Mouse (Mus musculus): ENCODE data around the gene Plekha3. TPM values are rescaled to one million over a fixed set of nuclear protein-coding genes. Genes with fewer than 3 reads are reported as not detected.

The Plekha3 gene
- polyA plus RNA-seq, 1 experiment from 2014 or later: 8.3 TPM

GRCm38 (mm10) chr2:76647883-76648570 lies 27.1 kb upstream of the Plekha3 start, which contains the start of the genes Prkra and Pjvk:
Gene Prkra (minus strand): TSS chr2:76648015.
Gene Pjvk (plus strand): TSS chr2:76648476.
- peak; percentile 100 for ATAC-seq
- TF ChIP-seq CTCF (IDR thresholded peaks at IDR 0.05; ENCODE audit: low read depth): no peak
- Histone ChIP-seq H3K4me3 (ENCODE audit: low read depth, low read length) (peak within 1 kb of the TSS; percentile 80), H3K36me3 (ENCODE audit: control insufficient read depth, insufficient read depth) (no peaks in the 10 kb centered on the region), H3K27ac (ENCODE audit: low read depth, low read length) (peak within 1 kb of the TSS; percentile 77), H3K27me3 (replicated peaks; ENCODE audit: control insufficient read depth, insufficient read depth, low read length) (no peaks in the 10 kb centered on the region), H3K4me1 (replicated peaks; ENCODE audit: control insufficient read depth, insufficient read depth, low read length) (peaks cover 3% of the 10 kb centered on the region), H3K4me2 (replicated peaks; ENCODE audit: low read depth) (peak within 1 kb of the TSS; percentile 95), H3K9me3 (ENCODE audit: control insufficient read depth) (no peaks in the 10 kb centered on the region), H3K9ac (ENCODE audit: low read depth, low read length) (peak within 1 kb of the TSS; percentile 58)
- WGBS: under 1% methylated on average over 42 of the region's 42 CpGs

- peak overlapping the region; percentile 77 for H3K27ac ChIP-seq (ENCODE audit: low read depth, low read length)
- TF ChIP-seq CTCF (IDR thresholded peaks at IDR 0.05; ENCODE audit: low read depth): no peak
- 23% methylated on average over 13 of the region's 13 CpGs for WGBS
- peaks cover 3% of the 10 kb centered on the region for H3K4me1 ChIP-seq (replicated peaks; ENCODE audit: control insufficient read depth, insufficient read depth, low read length)
- peak overlapping the region; percentile 95 for H3K4me2 ChIP-seq (replicated peaks; ENCODE audit: low read depth)
- H3K9me3 ChIP-seq (ENCODE audit: control insufficient read depth): no peaks in the 10 kb centered on the region
- H3K9ac ChIP-seq (ENCODE audit: low read depth, low read length): peak overlapping the region; percentile 58
- H3K36me3 ChIP-seq (ENCODE audit: control insufficient read depth, insufficient read depth): no peaks in the 10 kb centered on the region
- H3K4me3 ChIP-seq (ENCODE audit: low read depth, low read length): peak overlapping the region; percentile 80
- ATAC-seq: no peak
- no peaks in the 10 kb centered on the region for H3K27me3 ChIP-seq (replicated peaks; ENCODE audit: control insufficient read depth, insufficient read depth, low read length)
Observed at GRCm38 (mm10) chr2:76648666-76649141, 26.4 kb upstream of the Plekha3 start.

- 0 out of 2 replicates have a peak, but pooled peaks have one; percentile 21 for TF ChIP-seq CTCF (IDR thresholded peaks at IDR 0.05; ENCODE audit: low read depth)
- Histone ChIP-seq H3K4me1 (replicated peaks; ENCODE audit: control insufficient read depth, insufficient read depth, low read length) (no peaks in the 10 kb centered on the region; the same call in 1 of the 2 replicates), H3K36me3 (ENCODE audit: control insufficient read depth, insufficient read depth) (no peaks in the 10 kb centered on the region), H3K9me3 (ENCODE audit: control insufficient read depth) (no peaks in the 10 kb centered on the region), H3K27me3 (replicated peaks; ENCODE audit: control insufficient read depth, insufficient read depth, low read length) (no peaks in the 10 kb centered on the region), H3K4me3 (ENCODE audit: low read depth, low read length) (no peak overlapping the region), H3K4me2 (replicated peaks; ENCODE audit: low read depth) (no peak overlapping the region), H3K9ac (ENCODE audit: low read depth, low read length) (no peak overlapping the region), H3K27ac (ENCODE audit: low read depth, low read length) (no peak overlapping the region)
- ATAC-seq: no peak
- WGBS: 95% methylated on average over 4 of the region's 4 CpGs
Observed at GRCm38 (mm10) chr2:76653070-76653469, 22.0 kb upstream of the Plekha3 start.

- no peak for TF ChIP-seq CTCF (IDR thresholded peaks at IDR 0.05; ENCODE audit: low read depth)
- WGBS: 43% methylated on average over 5 of the region's 5 CpGs
- no peak overlapping the region for H3K27ac ChIP-seq (ENCODE audit: low read depth, low read length)
Observed at GRCm38 (mm10) chr2:76654646-76655045, 20.4 kb upstream of the Plekha3 start.

GRCm38 (mm10) chr2:76655444-76655843 lies 19.6 kb upstream of the Plekha3 start:
- no peak overlapping the region for H3K4me2 ChIP-seq (replicated peaks; ENCODE audit: low read depth)
- no peak overlapping the region for H3K4me3 ChIP-seq (ENCODE audit: low read depth, low read length)
- no peak overlapping the region for H3K27ac ChIP-seq (ENCODE audit: low read depth, low read length)
- H3K4me1 ChIP-seq (replicated peaks; ENCODE audit: control insufficient read depth, insufficient read depth, low read length): no peaks in the 10 kb centered on the region
- H3K36me3 ChIP-seq (ENCODE audit: control insufficient read depth, insufficient read depth): no peaks in the 10 kb centered on the region
- WGBS: 73% methylated on average over 3 of the region's 3 CpGs
- no peak for TF ChIP-seq CTCF (IDR thresholded peaks at IDR 0.05; ENCODE audit: low read depth)
- no peak for ATAC-seq
- no peaks in the 10 kb centered on the region for H3K27me3 ChIP-seq (replicated peaks; ENCODE audit: control insufficient read depth, insufficient read depth, low read length)
- H3K9ac ChIP-seq (ENCODE audit: low read depth, low read length): no peak overlapping the region
- H3K9me3 ChIP-seq (ENCODE audit: control insufficient read depth): no peaks in the 10 kb centered on the region

More at GRCm38 (mm10) chr2:76654646-76655045, 20.4 kb upstream of the Plekha3 start:
- no peaks in the 10 kb centered on the region for H3K27me3 ChIP-seq (replicated peaks; ENCODE audit: control insufficient read depth, insufficient read depth, low read length)
- no peak overlapping the region for H3K9ac ChIP-seq (ENCODE audit: low read depth, low read length)
- no peak overlapping the region for H3K4me2 ChIP-seq (replicated peaks; ENCODE audit: low read depth)
- H3K4me1 ChIP-seq (replicated peaks; ENCODE audit: control insufficient read depth, insufficient read depth, low read length): no peaks in the 10 kb centered on the region
- H3K9me3 ChIP-seq (ENCODE audit: control insufficient read depth): no peaks in the 10 kb centered on the region
- peak; percentile 60; the same call in 1 of the 2 replicates for ATAC-seq
- no peak overlapping the region for H3K4me3 ChIP-seq (ENCODE audit: low read depth, low read length)
- H3K36me3 ChIP-seq (ENCODE audit: control insufficient read depth, insufficient read depth): no peaks in the 10 kb centered on the region

- TF ChIP-seq CTCF (IDR thresholded peaks at IDR 0.05; ENCODE audit: low read depth): peak; percentile 64
- WGBS: 6% methylated on average over 1 of the region's 1 CpGs
- no peak overlapping the region for H3K4me2 ChIP-seq (replicated peaks; ENCODE audit: low read depth)
- H3K9ac ChIP-seq (ENCODE audit: low read depth, low read length): no peak overlapping the region
- no peaks in the 10 kb centered on the region for H3K27me3 ChIP-seq (replicated peaks; ENCODE audit: control insufficient read depth, insufficient read depth, low read length)
- H3K9me3 ChIP-seq (ENCODE audit: control insufficient read depth): no peaks in the 10 kb centered on the region
- ATAC-seq: no peak
- no peak overlapping the region for H3K27ac ChIP-seq (ENCODE audit: low read depth, low read length)
- no peak overlapping the region for H3K4me3 ChIP-seq (ENCODE audit: low read depth, low read length)
- no peaks in the 10 kb centered on the region for H3K4me1 ChIP-seq (replicated peaks; ENCODE audit: control insufficient read depth, insufficient read depth, low read length)
- no peaks in the 10 kb centered on the region for H3K36me3 ChIP-seq (ENCODE audit: control insufficient read depth, insufficient read depth)
Observed at GRCm38 (mm10) chr2:76655982-76656381, 19.1 kb upstream of the Plekha3 start.

All from intestine, postnatal 0 days (tissue).